Mouse (Mus musculus): ENCODE measurements around the gene Kctd2. TPM values are rescaled to one million over a fixed set of nuclear protein-coding genes. Genes with fewer than 3 reads are reported as not detected.
"Not testable (repeated sequence)": the region's sequence is repeated elsewhere in the genome, so short reads cannot be mapped to it uniquely, and the experiment has no call there.

Kctd2 gene
- polyA plus RNA-seq, 1 experiment from 2014 or later = 9.3 TPM

GRCm38 (mm10) chr11:115381743-115382539 lies 38.0 kb upstream of the Kctd2 start, which contains the start of gene Cdr2l:
Cdr2l (plus strand) TSS chr11:115381916.
- H3K9me3 ChIP-seq (replicated peaks) = no peaks in the 10 kb centered on the region
- H3K4me3 ChIP-seq = peak within 1 kb of the TSS; percentile 61
- peaks cover 86% of the 10 kb centered on the region for H3K27me3 ChIP-seq (replicated peaks)
- H3K4me1 ChIP-seq = no peaks in the 10 kb centered on the region
- WGBS (ENCODE audit: insufficient replicate concordance) = under 1% methylated on average over 76 of the region's 76 CpGs
- peak; percentile 49; the same call in 1 of the 2 replicates for ATAC-seq
- H3K4me2 ChIP-seq = peak within 1 kb of the TSS; percentile 75
- H3K9ac ChIP-seq = peak within 1 kb of the TSS; percentile 64
- no peak within 1 kb of the TSS for H3K27ac ChIP-seq
- no peaks in the 10 kb centered on the region for H3K36me3 ChIP-seq

- no peak for ATAC-seq
- H3K4me3 ChIP-seq = peak overlapping the region; percentile 61
- peak overlapping the region; percentile 75 for H3K4me2 ChIP-seq
- H3K4me1 ChIP-seq = no peaks in the 10 kb centered on the region
- no peak overlapping the region for H3K27ac ChIP-seq
- no peak overlapping the region for H3K9ac ChIP-seq
- H3K9me3 ChIP-seq (replicated peaks) = no peaks in the 10 kb centered on the region
- H3K36me3 ChIP-seq = no peaks in the 10 kb centered on the region
- peaks cover 81% of the 10 kb centered on the region for H3K27me3 ChIP-seq (replicated peaks)
- WGBS (ENCODE audit: insufficient replicate concordance) = 29% methylated on average over 5 of the region's 5 CpGs
These were observed 37.0 kb upstream of the Kctd2 start for GRCm38 (mm10) chr11:115382891-115383290.

- Histone ChIP-seq H3K27me3 (replicated peaks) (peaks cover 74% of the 10 kb centered on the region), H3K4me1 (no peaks in the 10 kb centered on the region), H3K4me3 (no peak overlapping the region), H3K27ac (peak overlapping the region; percentile 33; the same call in 1 of the 2 replicates), H3K4me2 (no peak overlapping the region), H3K9ac (no peak overlapping the region), H3K36me3 (no peaks in the 10 kb centered on the region), H3K9me3 (replicated peaks) (no peaks in the 10 kb centered on the region)
- ATAC-seq = no peak
- WGBS (ENCODE audit: insufficient replicate concordance) = 50% methylated on average over 16 of the region's 16 CpGs
These were observed 36.0 kb upstream of the Kctd2 start for GRCm38 (mm10) chr11:115383701-115384474.

GRCm38 (mm10) chr11:115384587-115384986 lies 35.3 kb upstream of the Kctd2 start:
- H3K27ac ChIP-seq = peak overlapping the region; percentile 33; the same call in 1 of the 2 replicates
- H3K27me3 ChIP-seq (replicated peaks) = peaks cover 71% of the 10 kb centered on the region

GRCm38 (mm10) chr11:115386859-115387258 lies 33.1 kb upstream of the Kctd2 start:
- not testable (repeated sequence) for H3K4me3 ChIP-seq; H3K27ac ChIP-seq; ATAC-seq; H3K9ac ChIP-seq; H3K4me2 ChIP-seq; H3K36me3 ChIP-seq; H3K4me1 ChIP-seq; H3K9me3 ChIP-seq (replicated peaks)
- H3K27me3 ChIP-seq (replicated peaks) = peaks cover 57% of the 10 kb centered on the region
- 65% methylated on average over 3 of the region's 3 CpGs for WGBS (ENCODE audit: insufficient replicate concordance)

More at GRCm38 (mm10) chr11:115384587-115384986, 35.3 kb upstream of the Kctd2 start:
- no peaks in the 10 kb centered on the region for H3K9me3 ChIP-seq (replicated peaks)
- H3K4me2 ChIP-seq = no peak overlapping the region
- H3K4me3 ChIP-seq = no peak overlapping the region
- no peak overlapping the region for H3K9ac ChIP-seq
- 70% methylated on average over 5 of the region's 5 CpGs for WGBS (ENCODE audit: insufficient replicate concordance)
- H3K4me1 ChIP-seq = no peaks in the 10 kb centered on the region
- H3K36me3 ChIP-seq = no peaks in the 10 kb centered on the region
- no peak for ATAC-seq

- H3K4me1 ChIP-seq = peaks cover 6% of the 10 kb centered on the region; the same call in 1 of the 2 replicates
- no peak overlapping the region for H3K4me2 ChIP-seq
- 73% methylated on average over 7 of the region's 7 CpGs for WGBS (ENCODE audit: insufficient replicate concordance)
- H3K36me3 ChIP-seq = 0 out of 2 replicates have a peak, but pooled peaks cover 4% of the 10 kb centered on the region
- H3K27ac ChIP-seq = no peak overlapping the region
- no peak overlapping the region for H3K4me3 ChIP-seq
- no peak for ATAC-seq
- no peak overlapping the region for H3K9ac ChIP-seq
- H3K27me3 ChIP-seq (replicated peaks) = peaks cover 48% of the 10 kb centered on the region
- no peaks in the 10 kb centered on the region for H3K9me3 ChIP-seq (replicated peaks)
These were observed 28.6 kb upstream of the Kctd2 start for GRCm38 (mm10) chr11:115391358-115391757.

GRCm38 (mm10) chr11:115393721-115394325 lies 26.1 kb upstream of the Kctd2 start:
- H3K4me2 ChIP-seq = peak overlapping the region; percentile 54
- WGBS (ENCODE audit: insufficient replicate concordance) = 48% methylated on average over 34 of the region's 34 CpGs
- no peaks in the 10 kb centered on the region for H3K9me3 ChIP-seq (replicated peaks)
- 0 out of 2 replicates have a peak, but pooled peaks cover 4% of the 10 kb centered on the region for H3K36me3 ChIP-seq
- ATAC-seq = no peak
- H3K4me3 ChIP-seq = peak overlapping the region; percentile 24
- H3K27ac ChIP-seq = no peak overlapping the region
- no peak overlapping the region for H3K9ac ChIP-seq
- H3K4me1 ChIP-seq = peaks cover 6% of the 10 kb centered on the region; the same call in 1 of the 2 replicates
- peaks cover 50% of the 10 kb centered on the region for H3K27me3 ChIP-seq (replicated peaks)

GRCm38 (mm10) chr11:115398085-115398484 lies 21.8 kb upstream of the Kctd2 start:
- peaks cover 7% of the 10 kb centered on the region; the same call in 1 of the 2 replicates for H3K4me1 ChIP-seq
- no peaks in the 10 kb centered on the region for H3K9me3 ChIP-seq (replicated peaks)
- ATAC-seq = no peak
- 50% methylated on average over 7 of the region's 7 CpGs for WGBS (ENCODE audit: insufficient replicate concordance)
- no peak overlapping the region for H3K4me3 ChIP-seq
- 0 out of 2 replicates have a peak, but pooled peaks cover 4% of the 10 kb centered on the region for H3K36me3 ChIP-seq
- H3K9ac ChIP-seq = no peak overlapping the region
- H3K27me3 ChIP-seq (replicated peaks) = peaks cover 32% of the 10 kb centered on the region
- H3K27ac ChIP-seq = no peak overlapping the region
- H3K4me2 ChIP-seq = no peak overlapping the region

- no peak for ATAC-seq
- H3K36me3 ChIP-seq = no peaks in the 10 kb centered on the region
- no peak overlapping the region for H3K4me3 ChIP-seq
- 79% methylated on average over 3 of the region's 3 CpGs for whole genome bisulfite sequencing (ENCODE audit: insufficient replicate concordance)
- H3K27ac ChIP-seq = no peak overlapping the region
- H3K9ac ChIP-seq = no peak overlapping the region
- no peak overlapping the region for H3K4me2 ChIP-seq
- peaks cover 16% of the 10 kb centered on the region for H3K4me1 ChIP-seq
- no peaks in the 10 kb centered on the region for H3K9me3 ChIP-seq (replicated peaks)
- H3K27me3 ChIP-seq (replicated peaks) = peaks cover 14% of the 10 kb centered on the region
These were observed 19.8 kb upstream of the Kctd2 start for GRCm38 (mm10) chr11:115400126-115400525.

- peaks cover 14% of the 10 kb centered on the region for H3K27me3 ChIP-seq (replicated peaks)
- H3K9me3 ChIP-seq (replicated peaks) = no peaks in the 10 kb centered on the region
- no peak overlapping the region for H3K4me3 ChIP-seq
- H3K36me3 ChIP-seq = 0 out of 2 replicates have a peak, but pooled peaks cover 4% of the 10 kb centered on the region
- H3K4me1 ChIP-seq = peaks cover 22% of the 10 kb centered on the region
- WGBS (ENCODE audit: insufficient replicate concordance) = 53% methylated on average over 11 of the region's 11 CpGs
- H3K27ac ChIP-seq = no peak overlapping the region
- H3K9ac ChIP-seq = no peak overlapping the region
- no peak overlapping the region for H3K4me2 ChIP-seq
- ATAC-seq = no peak
These were observed 19.1 kb upstream of the Kctd2 start for GRCm38 (mm10) chr11:115400630-115401391.

Data from liver, embryonic 12.5 days (tissue).